Mouse (Mus musculus): ENCODE measurements at regions not wholly inside any gene's neighbourhood (a gene's known extent, or its start where the extent isn't known, plus 50 kb on each side); places are given as distances from the start of the nearest gene placed in this dataset.

GRCm38 (mm10) chr16:97234321-97234720 lies 63.8 kb upstream of the Dscam start:
- no peak for DNase-seq (ENCODE audit: low spot score in 2 of 2)

- DNase-seq (ENCODE audit: low spot score in 2 of 2), result no peak
Measured at GRCm38 (mm10) chr16:97239626-97240025, 69.1 kb upstream of the Dscam start.

- no peak for DNase-seq (ENCODE audit: low spot score in 2 of 2)
Measured at GRCm38 (mm10) chr16:97240085-97240484, 69.5 kb upstream of the Dscam start.

GRCm38 (mm10) chr16:97240859-97241360 lies 70.4 kb upstream of the Dscam start:
- no peak for DNase-seq (ENCODE audit: low spot score in 2 of 2)

- DNase-seq (ENCODE audit: low spot score in 2 of 2), result no peak
Measured at GRCm38 (mm10) chr16:97241639-97242038, 71.1 kb upstream of the Dscam start.

- DNase-seq (ENCODE audit: low spot score in 2 of 2), result no peak
Measured at GRCm38 (mm10) chr16:97250488-97250887, 79.9 kb upstream of the Dscam start.

GRCm38 (mm10) chr16:97252551-97252950 lies 82.0 kb upstream of the Dscam start:
- no peak for DNase-seq (ENCODE audit: low spot score in 2 of 2)

- no peak for DNase-seq (ENCODE audit: low spot score in 2 of 2)
Measured at GRCm38 (mm10) chr16:97252997-97253635, 82.6 kb upstream of the Dscam start.

- no peak for DNase-seq (ENCODE audit: low spot score in 2 of 2)
Measured at GRCm38 (mm10) chr16:97258821-97259220, 88.3 kb upstream of the Dscam start.

GRCm38 (mm10) chr16:97263451-97263850 lies 92.9 kb upstream of the Dscam start:
- no peak for DNase-seq (ENCODE audit: low spot score in 2 of 2)

- no peak for DNase-seq (ENCODE audit: low spot score in 2 of 2)
Measured at GRCm38 (mm10) chr16:97270417-97271133, 86.0 kb upstream of the Bace2 start.

- no peak for DNase-seq (ENCODE audit: low spot score in 2 of 2)
Measured at GRCm38 (mm10) chr16:97271264-97271663, 85.3 kb upstream of the Bace2 start.

GRCm38 (mm10) chr16:97272035-97272631 lies 84.4 kb upstream of the Bace2 start:
- peak; percentile 30 to 65 for DNase-seq (ENCODE audit: low spot score in 2 of 2)

GRCm38 (mm10) chr16:97278913-97279312 lies 77.6 kb upstream of the Bace2 start:
- no peak for DNase-seq (ENCODE audit: low spot score in 2 of 2)

GRCm38 (mm10) chr16:97281615-97282110 lies 74.9 kb upstream of the Bace2 start:
- peak in 1 of 2 experiments; percentile 14 for DNase-seq (ENCODE audit: low spot score in 2 of 2)

- DNase-seq (ENCODE audit: low spot score in 2 of 2), result no peak
Measured at GRCm38 (mm10) chr16:97282943-97283342, 73.6 kb upstream of the Bace2 start.

- no peak for DNase-seq (ENCODE audit: low spot score in 2 of 2)
Measured at GRCm38 (mm10) chr16:97285886-97286447, 70.6 kb upstream of the Bace2 start.

- DNase-seq (ENCODE audit: low spot score in 2 of 2), result no peak
Measured at GRCm38 (mm10) chr16:97286717-97287116, 69.8 kb upstream of the Bace2 start.

- DNase-seq (ENCODE audit: low spot score in 2 of 2), result no peak
Measured at GRCm38 (mm10) chr16:97288634-97289033, 67.9 kb upstream of the Bace2 start.

- peak in 1 of 2 experiments; percentile 11 for DNase-seq (ENCODE audit: low spot score in 2 of 2)
Measured at GRCm38 (mm10) chr16:97292484-97293048, 64.0 kb upstream of the Bace2 start.

GRCm38 (mm10) chr16:97293273-97293672 lies 63.3 kb upstream of the Bace2 start:
- peak; percentile 21 to 52 for DNase-seq (ENCODE audit: low spot score in 2 of 2)

GRCm38 (mm10) chr16:97297140-97297539 lies 59.4 kb upstream of the Bace2 start:
- no peak for DNase-seq (ENCODE audit: low spot score in 2 of 2)
